Mouse (Mus musculus) 3134 (cell line): ENCODE measurements around the gene Fut1.

Source experiments
- DNase-seq: peaks from one replicate; pipeline ENCODE4 v3.0.0-alpha.2; 2011; ENCODE audit warnings: low spot score; ENCODE audit not compliant: insufficient read length; ENCODE audit errors: extremely low read depth

The Fut1 gene

DNA sequence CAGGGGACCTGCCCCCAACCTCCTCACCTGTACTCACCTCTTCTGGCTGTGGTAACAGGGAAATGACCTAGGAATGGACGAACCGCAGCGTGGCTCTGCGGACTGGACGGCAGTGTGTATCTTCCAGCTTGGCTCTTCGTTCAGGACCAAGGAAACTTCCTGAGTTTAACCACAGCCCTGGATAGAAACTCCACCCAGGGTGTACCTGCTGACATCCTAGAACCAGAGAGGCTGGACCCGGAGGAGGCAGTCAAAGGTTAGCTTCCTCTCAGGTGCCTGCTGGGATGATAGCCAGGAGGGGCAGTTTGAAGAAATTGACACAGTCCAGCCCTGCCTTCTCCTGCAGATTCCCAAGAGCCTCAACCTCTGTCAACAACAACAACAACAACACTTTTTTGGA, 49.1 kb downstream of the Fut1 start, which contains the start of gene Fut2:
TSS of gene Fut2 (minus strand) at position 234 of the 400 bp plus-strand sequence.
- no peak for DNase-seq

GRCm38 (mm10) chr7:45667761-45668160, 50.7 kb downstream of the Fut1 start:
- no peak for DNase-seq

- no peak for DNase-seq
Measured at GRCm38 (mm10) chr7:45668921-45669320, 51.8 kb downstream of the Fut1 start.
